Mouse (Mus musculus): Measurements from ENCODE around the gene Cttnbp2. TPM values are rescaled to one million over a fixed set of nuclear protein-coding genes. Genes with fewer than 3 reads are reported as not detected.

Gene Cttnbp2
- polyA plus RNA-seq, 1 experiment from 2014 or later, result 21.7 TPM

- no peak for ATAC-seq (replicated peaks; ENCODE audit: low FRiP score)
- no peak for DNase-seq (ENCODE audit: low spot score)
- H3K4me3 ChIP-seq (ENCODE audit: low read depth, low read length), result no peak overlapping the region
- H3K27ac ChIP-seq (ENCODE audit: low read depth, low read length), result no peak overlapping the region
- no peaks in the 10 kb centered on the region for H3K9me3 ChIP-seq (ENCODE audit: control insufficient read depth, low read length)
- 0 out of 2 replicates have a peak, but pooled peaks cover 2% of the 10 kb centered on the region for H3K4me1 ChIP-seq (replicated peaks; ENCODE audit: control insufficient read depth, insufficient read depth, low read length)
- H3K4me2 ChIP-seq (ENCODE audit: low read depth, low read length, severe bottlenecking), result no peak overlapping the region
- no peaks in the 10 kb centered on the region for H3K27me3 ChIP-seq (ENCODE audit: control insufficient read depth, insufficient read depth, low read length)
- no peak overlapping the region for H3K9ac ChIP-seq (ENCODE audit: low read length)
- no peaks in the 10 kb centered on the region for H3K36me3 ChIP-seq (ENCODE audit: control insufficient read depth, insufficient read depth, low read length)
- WGBS, result 70% methylated on average over 3 of the region's 3 CpGs
Measured at GRCm38 (mm10) chr6:18349153-18349858, 165.3 kb downstream of the Cttnbp2 start.

DNA sequence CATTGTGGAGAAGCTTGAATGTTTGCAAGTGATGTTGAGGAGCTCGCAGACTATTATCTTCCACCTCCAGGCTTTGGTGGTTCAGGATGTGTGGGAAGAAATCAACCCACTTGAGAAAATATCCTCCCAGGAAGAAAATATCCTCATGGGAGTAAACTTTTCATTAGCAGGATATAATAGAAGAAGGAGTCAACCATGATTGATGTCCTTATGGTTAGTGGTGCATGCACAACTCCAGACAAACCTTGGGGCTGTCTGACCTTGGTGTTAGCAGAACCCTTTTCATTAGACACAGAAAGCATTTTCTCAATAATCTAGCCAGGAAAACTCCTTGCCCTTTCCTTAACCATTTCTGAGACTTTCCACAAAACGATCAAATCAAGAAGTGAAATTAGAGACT lies 170.4 kb downstream of the Cttnbp2 start:
- no peaks in the 10 kb centered on the region for H3K9me3 ChIP-seq (ENCODE audit: control insufficient read depth, low read length)
- H3K9ac ChIP-seq (ENCODE audit: low read length), result no peak overlapping the region
- WGBS, result 96% methylated on average over 2 of the region's 2 CpGs
- no peaks in the 10 kb centered on the region for H3K4me1 ChIP-seq (replicated peaks; ENCODE audit: control insufficient read depth, insufficient read depth, low read length)
- H3K36me3 ChIP-seq (ENCODE audit: control insufficient read depth, insufficient read depth, low read length), result no peaks in the 10 kb centered on the region
- no peak overlapping the region for H3K4me3 ChIP-seq (ENCODE audit: low read depth, low read length)
- no peak overlapping the region for H3K4me2 ChIP-seq (ENCODE audit: low read depth, low read length, severe bottlenecking)
- DNase-seq (ENCODE audit: low spot score) (no peak), ATAC-seq (replicated peaks; ENCODE audit: low FRiP score) (no peak)
- H3K27ac ChIP-seq (ENCODE audit: low read depth, low read length), result no peak overlapping the region
- H3K27me3 ChIP-seq (ENCODE audit: control insufficient read depth, insufficient read depth, low read length), result no peaks in the 10 kb centered on the region

- Histone ChIP-seq H3K36me3 (ENCODE audit: control insufficient read depth, insufficient read depth, low read length) (no peaks in the 10 kb centered on the region), H3K9ac (ENCODE audit: low read length) (no peak overlapping the region), H3K27ac (ENCODE audit: low read depth, low read length) (no peak overlapping the region), H3K27me3 (ENCODE audit: control insufficient read depth, insufficient read depth, low read length) (no peaks in the 10 kb centered on the region), H3K4me1 (replicated peaks; ENCODE audit: control insufficient read depth, insufficient read depth, low read length) (no peaks in the 10 kb centered on the region), H3K9me3 (ENCODE audit: control insufficient read depth, low read length) (no peaks in the 10 kb centered on the region), H3K4me3 (ENCODE audit: low read depth, low read length) (no peak overlapping the region), H3K4me2 (ENCODE audit: low read depth, low read length, severe bottlenecking) (no peak overlapping the region)
- DNase-seq (ENCODE audit: low spot score), result no peak
- ATAC-seq (replicated peaks; ENCODE audit: low FRiP score), result no peak
Measured at GRCm38 (mm10) chr6:18338307-18338706, 176.3 kb downstream of the Cttnbp2 start.

DNA sequence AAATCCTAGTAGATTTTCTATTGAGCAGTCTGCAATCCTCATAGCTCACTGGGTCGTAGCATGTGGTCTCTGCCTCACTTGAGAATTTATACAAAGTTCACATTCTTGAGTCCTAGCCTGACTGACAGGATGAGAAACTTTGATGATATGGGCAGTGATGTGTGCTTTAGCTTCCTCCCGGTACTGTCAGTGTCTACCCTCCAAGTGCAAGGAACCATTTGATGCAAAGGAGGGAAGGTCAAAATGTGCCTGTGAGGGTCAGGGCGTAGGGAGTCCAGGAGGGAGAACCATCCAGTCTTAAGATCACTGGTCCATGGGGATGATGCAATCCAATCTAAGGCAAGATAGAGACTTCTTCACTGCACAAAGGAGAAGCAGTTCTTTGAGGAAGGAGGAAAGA lies 179.2 kb downstream of the Cttnbp2 start:
- DNase-seq (ENCODE audit: low spot score) (no peak), ATAC-seq (replicated peaks; ENCODE audit: low FRiP score) (no peak)
- no peaks in the 10 kb centered on the region for H3K4me1 ChIP-seq (replicated peaks; ENCODE audit: control insufficient read depth, insufficient read depth, low read length)
- no peak overlapping the region for H3K9ac ChIP-seq (ENCODE audit: low read length)
- WGBS, result 84% methylated on average over 3 of the region's 3 CpGs
- H3K4me3 ChIP-seq (ENCODE audit: low read depth, low read length), result no peak overlapping the region
- no peak overlapping the region for H3K4me2 ChIP-seq (ENCODE audit: low read depth, low read length, severe bottlenecking)
- H3K9me3 ChIP-seq (ENCODE audit: control insufficient read depth, low read length), result no peaks in the 10 kb centered on the region
- no peaks in the 10 kb centered on the region for H3K36me3 ChIP-seq (ENCODE audit: control insufficient read depth, insufficient read depth, low read length)
- H3K27me3 ChIP-seq (ENCODE audit: control insufficient read depth, insufficient read depth, low read length), result no peaks in the 10 kb centered on the region
- no peak overlapping the region for H3K27ac ChIP-seq (ENCODE audit: low read depth, low read length)

DNA sequence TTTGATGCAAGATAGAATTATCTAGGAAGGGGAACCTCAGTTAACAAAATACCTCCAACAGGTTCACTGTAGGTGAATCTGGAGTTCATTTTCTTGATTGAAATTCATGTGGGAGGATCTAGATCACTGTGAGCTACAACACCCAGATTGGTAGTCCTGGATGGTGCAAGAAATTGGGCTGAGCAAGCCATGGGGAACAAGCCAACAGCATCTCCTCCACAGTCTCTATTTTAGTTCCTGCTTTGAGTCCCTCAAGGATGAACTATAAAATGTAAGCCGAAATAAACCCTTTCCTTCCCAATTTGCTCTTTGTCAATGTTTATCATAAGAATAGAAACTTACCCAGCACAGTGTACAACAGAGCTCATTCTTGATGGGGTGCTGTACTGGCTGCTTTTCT lies 191.7 kb downstream of the Cttnbp2 start:
- Histone ChIP-seq H3K4me1 (replicated peaks; ENCODE audit: control insufficient read depth, insufficient read depth, low read length) (no peaks in the 10 kb centered on the region), H3K4me2 (ENCODE audit: low read depth, low read length, severe bottlenecking) (no peak overlapping the region), H3K27me3 (ENCODE audit: control insufficient read depth, insufficient read depth, low read length) (no peaks in the 10 kb centered on the region), H3K9ac (ENCODE audit: low read length) (no peak overlapping the region), H3K9me3 (ENCODE audit: control insufficient read depth, low read length) (no peaks in the 10 kb centered on the region), H3K36me3 (ENCODE audit: control insufficient read depth, insufficient read depth, low read length) (no peaks in the 10 kb centered on the region), H3K4me3 (ENCODE audit: low read depth, low read length) (no peak overlapping the region), H3K27ac (ENCODE audit: low read depth, low read length) (no peak overlapping the region)
- ATAC-seq (replicated peaks; ENCODE audit: low FRiP score) (no peak), DNase-seq (ENCODE audit: low spot score) (no peak)
- WGBS, result 88% methylated on average over 1 of the region's 1 CpGs

Small RNA genes within 50 kb of the gene (microRNA-seq; reads per million reads assigned to microRNA genes)
- not detected for gene Gm26233 (ENCODE audit: insufficient number of aligned reads)
